Mouse (Mus musculus): ENCODE results near the gene Cmtm5.
"Not testable (repeated sequence)": the region's sequence is repeated elsewhere in the genome, so short reads cannot be mapped to it uniquely, and the experiment has no call there.

DNA sequence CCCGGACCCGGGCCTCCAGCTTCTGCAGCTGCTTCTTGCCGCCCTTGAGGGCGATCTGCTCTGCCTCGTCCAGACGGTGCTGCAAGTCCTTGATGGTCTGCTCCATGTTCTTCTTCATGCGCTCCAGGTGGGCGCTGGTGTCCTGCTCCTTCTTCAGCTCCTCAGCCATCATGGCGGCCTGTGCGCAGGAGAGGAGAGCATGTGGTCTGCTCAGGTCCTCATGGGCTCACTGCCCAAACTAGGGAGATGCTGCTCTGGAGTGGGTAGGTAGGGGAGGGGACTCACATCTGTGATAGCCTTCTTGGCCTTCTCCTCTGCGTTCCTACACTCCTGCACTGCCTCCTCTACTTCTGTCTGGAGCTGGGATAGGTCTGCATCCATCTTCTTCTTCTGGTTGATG is 36.7 kb downstream of the Cmtm5 start:
- TF ChIP-seq GATA1, TAL1 (IDR thresholded peaks at IDR 0.05; ENCODE audit: low read length): not testable (repeated sequence)

Measured in erythroblast, embryonic 14.5 days (primary cell).